Mouse (Mus musculus): Measurements from ENCODE around the gene Evc2.

Evc2 gene

DNA sequence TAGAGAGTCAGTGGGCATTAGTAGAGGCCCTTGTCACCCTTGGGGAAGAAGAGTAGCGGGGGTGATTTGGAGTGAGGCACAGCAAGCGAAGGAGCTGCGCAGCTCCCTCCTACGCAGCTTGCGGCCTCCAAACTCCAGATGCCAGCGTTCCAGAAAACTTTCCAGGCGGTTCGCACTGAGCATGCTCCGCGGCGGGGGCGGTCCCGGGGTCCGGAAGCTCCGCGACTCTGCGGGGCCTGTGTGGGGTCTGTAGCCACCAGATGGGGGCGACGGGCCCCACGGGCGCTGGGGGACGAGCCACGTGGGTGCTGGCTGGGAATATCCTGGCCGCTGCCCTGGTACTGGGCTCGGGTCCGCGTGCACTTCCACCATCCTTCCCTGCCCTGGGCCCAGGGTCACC lies at the start of gene Evc2:
Evc2 (plus strand) TSS at position 212 of the 400 bp plus-strand sequence.
- no peak for DNase-seq (ENCODE audit: low read depth, low spot score)

DNA sequence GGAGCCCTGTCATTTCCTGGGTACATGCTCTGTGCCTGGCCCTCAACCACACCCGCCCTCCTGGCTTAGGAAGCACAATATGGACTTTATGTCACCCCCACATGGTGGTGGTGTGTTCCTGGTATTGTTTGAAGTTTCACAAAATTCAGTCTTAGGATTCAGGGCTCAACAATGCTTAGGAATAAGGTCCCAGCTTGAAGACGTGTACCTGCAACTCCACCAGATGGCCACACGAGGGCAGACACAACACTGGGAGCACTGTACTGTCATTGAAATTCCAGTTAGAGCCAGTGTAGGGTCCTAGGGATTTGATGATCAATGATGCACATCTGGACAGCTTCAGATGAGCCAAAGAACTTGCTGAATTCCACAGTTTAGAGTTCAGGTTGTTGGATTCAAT lies 49.1 kb upstream of the Evc2 start:
- no peak for DNase-seq (ENCODE audit: low read depth, low spot score)

DNA sequence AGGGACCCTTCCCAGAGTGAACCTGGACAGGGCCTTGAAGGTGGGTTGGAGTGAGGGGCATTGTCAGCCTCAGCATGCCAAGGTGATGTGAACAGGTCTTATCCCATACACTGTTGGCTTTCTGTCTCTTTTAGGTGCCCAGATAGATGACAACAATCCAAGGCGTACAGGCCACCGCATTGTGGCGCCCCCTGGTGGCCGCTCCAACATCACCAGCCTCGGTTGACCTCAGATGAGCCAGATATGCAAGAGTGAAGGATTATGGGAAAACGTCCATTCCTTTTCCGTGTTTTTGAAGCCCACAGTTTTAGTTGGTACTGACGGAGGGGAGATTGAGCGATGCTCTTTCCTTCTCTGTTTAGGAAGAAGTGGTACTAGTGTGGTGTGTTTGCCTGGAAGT lies 47.3 kb upstream of the Evc2 start:
- DNase-seq (ENCODE audit: low read depth, low spot score): no peak

DNA sequence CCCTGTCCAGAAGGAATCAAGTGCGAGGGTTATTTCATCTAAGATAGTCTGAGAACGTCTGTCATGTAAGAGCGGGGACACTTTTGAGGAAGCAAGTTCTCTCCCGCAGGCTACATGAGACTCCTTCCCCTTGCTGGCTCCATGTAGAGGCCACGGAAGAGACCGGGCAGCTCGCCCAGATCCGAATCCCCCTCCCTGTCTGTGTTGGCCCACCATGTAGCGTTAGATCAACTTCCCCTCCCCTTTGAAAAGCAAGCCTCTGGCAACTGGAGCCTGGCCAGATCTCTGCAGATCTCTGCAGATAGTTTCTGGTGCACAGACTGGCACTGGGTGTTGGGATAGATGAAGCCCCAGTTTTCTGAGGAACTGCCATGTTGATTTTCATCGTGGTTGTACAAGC lies 41.6 kb upstream of the Evc2 start:
- peak; percentile 47 for DNase-seq (ENCODE audit: low read depth, low spot score)

DNA sequence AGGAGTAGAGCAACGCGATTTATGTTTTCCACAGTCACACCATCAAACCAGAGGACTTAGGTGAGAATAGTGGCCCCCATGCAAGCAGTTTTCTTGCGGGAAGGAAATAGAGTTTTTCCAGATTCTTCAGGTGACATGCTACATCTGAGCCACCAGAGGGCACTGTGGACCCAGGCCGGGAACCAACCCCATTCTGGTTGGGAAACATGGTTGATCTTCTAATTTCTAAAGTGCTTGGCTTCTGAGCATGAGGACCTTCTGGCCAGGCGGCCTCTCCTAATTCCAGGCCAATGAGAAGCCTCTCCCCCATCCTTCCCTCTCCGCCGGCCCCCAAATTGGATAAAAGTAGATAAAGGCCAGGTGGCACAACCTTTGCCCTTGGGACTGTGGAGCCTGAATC lies 39.9 kb upstream of the Evc2 start:
- DNase-seq (ENCODE audit: low read depth, low spot score): no peak

DNA sequence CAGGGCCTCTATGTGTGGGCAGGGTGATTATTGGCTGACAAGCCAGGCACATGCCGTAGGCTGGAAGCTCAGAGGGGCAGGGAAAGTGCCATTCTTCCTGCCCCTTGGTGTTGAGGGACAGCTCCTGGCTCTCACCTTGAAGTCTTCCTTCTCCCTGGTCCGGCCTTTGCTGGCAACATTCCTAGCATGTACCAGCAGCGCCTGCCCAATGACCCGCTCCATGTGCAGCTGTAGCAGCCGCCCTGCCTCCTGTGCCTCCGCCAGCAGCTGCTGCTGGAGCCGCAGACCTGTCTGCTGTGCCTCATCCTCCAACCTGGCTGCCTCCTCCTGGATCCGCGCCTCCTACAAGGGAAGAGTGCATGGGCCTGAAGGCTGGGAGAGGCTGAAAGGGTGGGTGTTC lies 28.3 kb upstream of the Evc2 start:
- no peak for DNase-seq (ENCODE audit: low read depth, low spot score)

DNA sequence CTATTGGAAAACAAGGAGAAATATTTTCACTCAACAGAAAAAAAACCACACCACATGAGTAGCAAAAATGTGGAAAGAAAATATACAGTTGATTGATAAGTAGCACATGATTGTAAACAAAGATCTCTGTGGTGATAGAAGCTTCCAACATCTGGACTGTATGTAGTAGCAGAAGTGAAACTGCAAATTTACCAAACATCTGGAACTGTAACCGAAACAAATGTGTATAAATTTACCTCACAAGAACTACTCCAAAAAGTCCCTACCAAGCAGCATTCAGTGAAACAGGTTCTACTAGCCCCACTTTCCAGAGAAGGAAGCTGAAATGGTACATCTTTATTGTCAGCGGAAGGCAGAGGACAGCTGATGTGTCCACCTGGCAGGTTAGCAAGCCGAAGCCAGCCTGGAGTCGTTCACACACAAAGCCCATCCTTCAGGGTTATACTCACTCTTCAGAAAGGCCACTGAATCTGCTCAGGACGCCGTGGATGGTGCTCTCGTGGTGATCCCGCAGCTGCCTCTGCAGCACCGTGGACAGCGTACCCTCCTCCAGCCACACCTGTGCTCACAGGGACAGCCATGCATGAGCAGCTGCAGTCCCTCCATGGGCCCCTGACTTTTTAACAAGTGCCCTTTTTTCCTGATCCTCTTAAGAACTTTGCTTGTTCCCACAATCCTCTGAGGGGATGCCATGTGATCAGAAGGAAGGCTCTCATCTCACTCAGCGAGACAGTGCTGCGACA lies 25.1 kb upstream of the Evc2 start:
- DNase-seq (ENCODE audit: low read depth, low spot score): no peak

DNA sequence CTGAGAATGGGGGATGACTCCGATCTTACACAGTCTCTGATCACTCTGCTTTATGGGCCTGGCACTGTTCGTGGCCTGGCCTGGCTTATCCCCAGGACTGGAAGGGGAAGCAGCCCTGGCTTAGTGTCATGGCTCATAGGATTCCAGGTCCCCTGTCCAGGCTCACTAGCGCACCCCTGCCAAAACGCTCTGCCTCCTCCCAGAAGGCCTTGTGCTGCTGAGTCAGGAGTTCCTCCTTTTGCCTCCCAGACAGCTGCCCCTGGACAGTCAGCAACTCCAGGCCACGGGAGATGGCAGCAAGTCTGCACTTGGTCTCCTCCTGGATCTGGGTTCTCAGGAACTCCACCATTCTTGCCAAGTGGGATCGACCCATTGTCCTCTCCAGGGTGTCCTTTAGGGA lies 19.6 kb upstream of the Evc2 start:
- DNase-seq (ENCODE audit: low read depth, low spot score): no peak

DNA sequence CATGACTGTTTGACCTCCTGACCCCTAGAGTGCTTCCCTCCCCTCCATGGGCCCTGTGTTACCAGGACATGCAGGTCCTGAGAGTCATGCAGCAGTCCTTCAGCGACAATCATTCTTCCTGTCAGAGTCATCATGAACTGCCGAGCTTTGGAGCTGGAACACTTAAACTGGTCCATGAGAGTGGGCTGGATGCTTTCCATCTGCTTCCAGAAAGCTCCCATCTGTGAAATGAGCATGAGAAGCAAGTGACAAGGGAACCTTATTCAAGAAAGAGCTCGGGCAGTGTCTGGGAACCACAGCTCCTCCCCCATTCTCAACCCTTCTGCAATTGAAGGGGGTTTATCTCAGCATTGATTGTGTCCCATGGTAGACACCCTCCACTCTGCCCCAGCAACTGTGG lies 18.1 kb upstream of the Evc2 start:
- DNase-seq (ENCODE audit: low read depth, low spot score): no peak

DNA sequence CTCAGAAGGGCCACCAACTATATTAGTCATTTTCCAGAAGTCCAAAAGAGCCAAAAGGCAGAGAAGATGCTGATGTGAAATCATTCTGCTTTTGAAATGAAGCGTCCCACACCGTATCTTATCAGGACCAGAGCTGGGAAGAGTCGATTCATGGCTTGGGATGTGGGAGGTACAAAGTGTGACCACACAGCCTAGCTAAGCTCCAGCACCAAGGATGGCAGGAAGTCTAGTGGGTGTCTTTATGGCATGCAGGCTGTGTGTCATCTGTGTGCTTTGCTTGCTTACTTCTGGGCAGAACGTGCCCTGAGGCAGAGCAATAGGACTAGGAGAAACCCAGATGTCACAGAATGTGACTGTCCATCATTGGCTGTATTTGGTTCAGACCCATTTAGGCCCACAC lies 17.5 kb upstream of the Evc2 start:
- DNase-seq (ENCODE audit: low read depth, low spot score): no peak

DNA sequence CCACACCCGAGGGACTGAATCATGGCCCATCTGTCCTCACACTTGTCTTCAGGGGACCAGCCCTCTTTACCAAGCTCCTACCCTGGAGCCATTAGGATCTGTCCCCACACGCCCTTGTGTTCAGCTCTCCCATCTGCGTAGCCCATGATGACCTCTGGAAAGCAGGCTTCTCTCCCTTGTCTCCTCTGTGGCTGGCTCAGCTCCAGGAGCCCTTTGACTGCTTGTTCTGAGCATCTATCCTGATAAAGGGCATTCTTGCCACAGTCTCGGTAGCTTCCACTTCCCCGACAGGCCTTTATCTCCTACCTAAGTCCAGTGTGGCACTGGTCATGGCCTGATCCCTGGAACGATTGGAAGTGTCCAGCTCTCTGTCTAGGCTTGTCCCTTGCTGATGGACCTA lies 11.6 kb upstream of the Evc2 start:
- DNase-seq (ENCODE audit: low read depth, low spot score): no peak

DNA sequence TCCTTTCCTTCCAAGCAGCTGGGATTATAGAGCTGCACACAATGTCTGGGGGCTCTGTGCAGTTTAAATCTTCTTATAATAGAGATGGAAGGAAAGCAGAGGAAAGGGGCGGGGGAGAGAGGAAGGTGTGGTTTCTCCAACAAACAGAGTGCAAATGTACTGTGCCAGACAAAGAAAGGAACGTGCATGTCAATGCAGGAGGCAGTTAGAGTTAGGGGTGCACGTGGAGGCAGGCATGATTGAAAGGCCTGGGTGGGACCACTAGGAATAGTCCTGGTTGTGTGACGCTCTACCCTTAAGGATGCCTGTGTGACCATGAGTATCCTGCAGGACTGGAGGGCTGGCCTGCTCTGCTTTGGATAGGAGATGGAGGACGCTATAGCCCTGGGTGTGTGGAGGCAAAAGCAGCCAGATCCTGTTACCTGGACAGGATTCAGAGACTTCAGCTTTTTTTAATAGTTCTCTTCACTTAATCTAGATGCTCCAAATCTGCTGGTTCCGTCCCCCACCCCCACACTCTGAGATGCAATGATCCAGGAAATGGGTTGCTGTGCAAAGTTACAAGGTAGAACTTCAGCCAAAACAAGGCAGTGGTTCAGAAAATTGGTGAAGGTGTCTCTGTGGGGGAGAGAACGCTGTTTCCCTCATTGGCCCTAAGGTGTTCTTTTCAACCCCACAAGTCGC lies 7.7 kb upstream of the Evc2 start:
- DNase-seq (ENCODE audit: low read depth, low spot score): no peak

DNA sequence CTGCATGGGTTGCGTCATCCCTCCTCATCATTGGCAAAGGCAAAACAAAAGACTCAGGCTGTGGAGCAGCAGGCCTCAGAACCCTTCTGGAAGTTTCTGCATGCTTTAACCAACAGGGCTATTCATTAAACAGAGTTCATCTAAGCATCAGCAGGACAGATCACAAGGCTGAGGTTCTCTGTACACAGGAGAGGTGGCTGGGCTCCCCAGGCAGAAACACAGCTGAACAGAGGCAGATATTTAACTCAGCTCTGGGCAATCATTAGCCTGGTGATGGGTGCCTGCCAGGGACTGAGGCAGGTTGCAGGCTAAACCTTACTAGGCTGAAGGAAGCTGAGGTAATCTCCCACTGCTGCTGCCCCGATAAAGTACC lies 7.2 kb upstream of the Evc2 start:
- no peak for DNase-seq (ENCODE audit: low read depth, low spot score)

DNA sequence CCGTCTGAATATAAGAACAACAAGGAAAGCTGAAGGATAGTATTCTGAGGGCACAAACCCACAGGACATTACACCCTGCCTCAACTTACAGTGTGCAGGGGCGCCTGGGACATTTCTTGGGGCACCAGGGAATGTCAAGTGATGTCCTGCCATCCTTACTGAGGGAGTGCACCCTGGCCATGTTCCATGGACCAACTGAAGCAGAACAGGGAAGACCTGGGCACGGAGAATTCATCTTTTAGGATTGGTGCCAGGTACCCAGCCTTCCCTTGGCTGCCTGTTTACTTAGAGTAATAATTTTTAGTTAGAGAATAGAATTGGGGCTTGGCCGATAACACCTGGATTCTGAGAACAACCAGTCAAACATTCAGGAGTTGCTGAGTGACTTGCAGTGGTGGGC lies 6.2 kb upstream of the Evc2 start:
- no peak for DNase-seq (ENCODE audit: low read depth, low spot score)

DNA sequence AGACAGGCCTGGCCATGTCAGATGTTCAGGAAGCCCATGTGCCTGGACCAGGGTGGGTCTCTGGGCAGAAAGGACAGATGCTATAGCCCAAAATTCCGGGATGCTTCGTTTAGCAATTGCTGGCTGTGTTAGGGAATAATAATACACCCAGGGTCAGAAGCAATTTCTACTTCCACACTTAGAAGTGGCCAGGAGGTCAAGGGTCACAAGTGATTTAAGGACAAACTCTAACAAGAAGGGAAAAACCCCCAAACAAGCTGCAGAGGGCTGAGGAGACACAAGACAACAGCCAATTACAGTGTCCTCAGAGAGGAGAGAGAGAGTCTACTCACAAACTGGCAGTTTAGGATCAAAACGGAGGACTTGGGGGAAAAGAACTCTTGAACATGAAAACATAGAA lies 3.2 kb upstream of the Evc2 start:
- DNase-seq (ENCODE audit: low read depth, low spot score): no peak

DNA sequence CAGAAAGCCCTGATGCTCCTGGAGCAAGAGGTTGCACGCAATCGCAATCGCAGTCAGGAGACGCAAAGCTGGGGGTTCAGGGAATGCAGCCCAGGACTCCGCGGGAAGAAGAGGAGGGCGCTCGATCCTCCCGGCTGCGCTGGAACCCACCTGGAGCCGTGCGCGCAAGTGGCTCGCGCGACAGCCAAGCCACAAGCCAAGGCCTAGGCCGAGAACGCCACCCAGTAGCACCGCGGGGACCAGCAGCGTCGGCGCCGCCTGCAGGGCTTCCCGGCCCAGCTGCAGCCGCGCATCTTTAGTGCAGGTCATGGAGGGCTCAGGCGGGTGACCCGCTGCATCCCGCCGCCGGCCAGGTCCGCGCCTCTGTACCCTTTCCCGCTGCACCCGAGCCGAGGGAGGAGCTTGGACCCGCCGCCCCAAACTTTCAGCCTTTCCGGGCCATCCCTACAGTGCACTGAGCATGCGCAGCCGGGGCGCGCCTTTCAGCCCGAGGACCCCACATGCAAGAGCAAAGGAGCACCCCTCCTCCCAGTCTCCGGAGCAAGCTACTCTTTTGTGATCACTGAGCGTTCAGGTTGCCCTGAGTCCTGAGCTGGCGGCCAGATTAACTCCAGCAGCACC lies 1.7 kb upstream of the Evc2 start, which contains the start of gene Evc:
Evc (minus strand) TSS at position 410 of the 621 bp plus-strand sequence.
- no peak for DNase-seq (ENCODE audit: low read depth, low spot score)

DNA sequence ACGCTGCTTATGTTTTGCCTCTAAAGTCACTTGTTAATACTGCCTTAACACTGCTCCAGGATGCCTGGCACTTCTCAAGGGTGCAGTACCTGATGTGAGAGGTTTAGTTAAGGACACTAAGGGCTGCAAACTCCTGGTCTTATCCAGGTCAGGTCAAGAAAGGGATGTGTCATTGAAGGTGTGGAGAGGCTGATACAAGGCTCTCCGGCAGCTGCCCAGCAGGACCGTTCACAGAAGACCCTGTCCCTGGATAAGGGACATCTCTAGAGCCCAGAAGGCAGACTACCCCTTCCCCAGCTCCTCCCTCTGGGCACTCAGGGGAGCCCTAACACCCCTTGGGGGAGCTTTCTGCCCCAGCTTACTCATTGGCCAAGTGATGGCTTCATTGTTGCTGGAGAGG lies 603 bp upstream of the Evc2 start:
- DNase-seq (ENCODE audit: low read depth, low spot score): no peak

DNA sequence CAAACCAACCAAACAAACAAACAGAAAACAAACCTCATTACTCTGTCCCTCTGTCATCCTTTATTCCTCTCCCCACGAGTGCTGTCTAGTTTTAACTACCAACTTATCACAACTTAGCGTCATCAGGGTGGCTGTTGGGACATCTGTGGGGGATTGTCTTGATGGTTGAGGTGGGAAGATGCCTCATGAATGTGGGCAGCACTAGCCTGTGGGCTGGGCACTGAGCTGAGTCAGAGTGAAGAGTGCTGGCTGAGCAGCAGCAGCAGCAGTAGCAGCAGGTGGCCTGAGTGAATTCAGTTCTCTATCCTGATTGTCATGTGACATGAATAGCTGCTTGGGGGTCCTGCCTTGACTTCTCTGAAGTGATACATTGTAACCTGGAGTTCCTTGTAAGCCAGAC lies 5.7 kb downstream of the Evc2 start:
- no peak for DNase-seq (ENCODE audit: low read depth, low spot score)

DNA sequence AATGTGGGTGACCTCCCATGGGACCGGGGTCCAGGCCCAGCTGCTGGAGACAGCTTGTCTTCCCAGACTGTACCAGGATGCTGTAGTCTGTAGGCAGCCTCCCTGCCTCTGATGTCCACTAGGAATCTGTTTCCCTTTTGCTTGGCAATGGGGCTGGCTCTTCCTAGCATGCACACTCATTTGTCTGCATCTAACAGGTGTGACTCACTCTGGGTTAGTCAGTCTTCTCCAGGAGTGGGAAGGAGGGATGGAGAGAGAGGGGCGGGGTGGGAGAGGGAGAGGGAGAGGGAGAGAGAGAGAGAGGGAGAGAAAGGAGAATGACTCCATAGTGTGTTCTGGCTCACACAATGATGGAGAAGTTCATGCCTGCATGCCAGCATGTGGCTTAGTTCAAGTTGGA lies 13.5 kb downstream of the Evc2 start:
- no peak for DNase-seq (ENCODE audit: low read depth, low spot score)

DNA sequence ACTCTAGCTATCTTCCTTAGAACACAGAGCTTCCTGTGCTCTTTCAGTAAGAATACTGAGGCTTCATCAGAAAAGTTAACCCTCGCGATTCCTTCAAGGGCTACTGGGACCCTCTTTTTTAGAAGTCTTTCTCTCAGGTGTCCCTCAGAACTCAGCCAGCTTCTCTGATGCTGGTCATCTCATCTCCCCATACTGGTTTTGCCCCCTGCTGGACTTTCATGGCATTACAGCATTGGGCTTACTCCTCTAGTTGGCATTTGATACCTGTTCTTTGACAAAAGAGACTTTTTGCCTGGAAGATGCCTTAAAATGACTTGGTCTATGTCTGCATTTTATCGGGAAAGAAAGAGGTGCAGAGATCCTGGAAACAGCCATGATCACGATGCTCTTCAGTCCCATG lies 16.1 kb downstream of the Evc2 start:
- DNase-seq (ENCODE audit: low read depth, low spot score): no peak

DNA sequence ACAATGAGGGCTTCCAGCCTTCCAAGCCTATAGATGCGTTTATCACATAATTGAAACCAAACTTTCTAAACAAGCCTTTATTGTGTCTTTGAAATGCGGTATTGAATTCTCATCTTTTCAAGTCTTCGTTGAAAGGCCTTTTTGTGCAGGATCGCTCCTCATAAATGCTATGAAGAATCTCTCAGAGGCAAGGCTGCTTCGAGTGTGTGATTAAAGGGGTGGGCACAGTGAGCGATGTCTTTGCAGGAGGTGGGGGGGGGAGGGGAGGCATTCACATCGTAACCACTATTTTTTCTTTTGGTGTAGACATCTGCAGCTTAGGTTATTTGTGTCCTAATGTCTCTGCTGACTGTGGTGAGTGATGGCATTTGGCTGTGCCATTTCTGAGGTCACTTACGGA lies 17.7 kb downstream of the Evc2 start:
- no peak for DNase-seq (ENCODE audit: low read depth, low spot score)

DNA sequence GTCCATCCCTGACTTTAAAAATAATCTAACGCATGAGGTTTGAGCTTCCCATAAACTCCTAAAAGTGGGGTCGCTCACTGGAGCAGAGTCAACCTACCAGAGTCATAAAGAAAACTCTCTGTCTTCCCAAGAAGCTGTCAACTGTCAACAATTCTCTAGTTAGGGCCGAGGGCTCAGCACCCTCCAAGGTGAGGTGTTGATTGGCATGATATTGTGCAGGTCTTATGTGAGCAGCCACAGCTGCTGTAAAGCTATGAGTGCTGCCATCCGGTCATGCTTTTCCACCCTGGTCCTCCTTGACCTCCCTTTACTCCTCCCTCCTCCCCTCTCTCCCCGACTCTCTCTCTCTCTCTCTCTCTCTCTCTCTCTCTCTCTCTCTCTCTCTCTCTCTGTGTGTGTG lies 24.3 kb downstream of the Evc2 start:
- DNase-seq (ENCODE audit: low read depth, low spot score): no peak

DNA sequence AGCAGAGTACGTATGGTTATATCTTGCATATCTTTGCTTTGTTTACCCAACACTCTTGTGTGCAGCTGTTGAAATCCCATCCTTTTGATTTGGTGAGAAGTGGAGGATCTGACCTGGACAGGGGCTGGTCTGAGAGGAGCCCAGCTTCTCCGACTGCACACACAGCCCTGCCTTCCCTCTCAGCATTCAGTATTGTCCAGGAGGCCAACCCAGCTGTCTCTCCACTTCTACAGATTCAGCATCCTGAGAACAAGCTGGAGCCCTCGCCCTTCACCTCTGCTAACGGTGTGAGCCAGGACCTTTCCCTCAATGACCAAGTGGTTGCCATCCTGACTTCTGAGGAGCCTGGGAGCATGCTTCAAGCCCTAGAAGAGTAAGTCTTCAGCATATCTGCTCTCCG lies 25.0 kb downstream of the Evc2 start:
- no peak for DNase-seq (ENCODE audit: low read depth, low spot score)
